In the genomic region with DNA sequence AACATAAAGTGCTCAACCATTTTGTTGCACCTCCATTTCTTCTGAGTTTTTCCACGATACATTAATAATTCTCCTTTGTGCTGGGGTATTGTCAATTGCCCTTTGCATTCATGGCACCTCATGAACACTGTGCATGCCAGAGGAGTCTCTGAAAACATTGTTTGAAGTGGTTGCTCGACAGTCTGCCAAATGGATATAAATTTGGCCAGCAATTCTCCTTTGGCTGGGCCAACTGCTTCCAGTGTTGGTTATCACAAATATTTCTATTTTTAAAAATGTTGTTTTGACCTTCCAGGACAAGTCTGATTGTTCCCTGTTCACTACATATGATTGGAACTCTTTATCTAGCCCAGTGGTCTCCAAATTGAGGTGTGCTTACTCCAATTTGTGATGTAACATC, we compare ENCODE assay signal across 20 mouse cellular contexts.
DNase-seq lines count a peak whose midpoint lies in the region; TF ChIP-seq lines count a peak whose summit lies in the region.
"Had no signal": no experiment of that assay in that cellular context is flagged by ENCODE, and none has a peak within 500 bp of the region (broad histone marks: within the 10 kb centered on the region; RNA-seq: fewer than 3 reads in every experiment).

No protein-coding gene starts in this region.

- TF ChIP-seq EP300 in heart, adult 2 months (IDR thresholded peaks at IDR 0.05; ENCODE audit: insufficient read depth, low read depth, low read length), result no peak

- TF ChIP-seq CTCF in heart, adult 2 months (IDR thresholded peaks at IDR 0.05), result no peak

- no peak for TF ChIP-seq POLR2A in heart, adult 2 months (IDR thresholded peaks at IDR 0.05; ENCODE audit: insufficient read depth, low read depth, low read length)

- no peaks in the 10 kb centered on the region for H3K79me2 ChIP-seq in heart, adult 2 months (replicated peaks; ENCODE audit: control insufficient read depth, insufficient read depth, low read length)

- intact Hi-C loops in heart, adult 2 months (cut with DNase I), result loop anchor here (5.0 kb wide), 1 partner anchor 265 kb away; no protein-coding TSS in a partner anchor
- intact Hi-C loops in heart, postnatal 25 days (cut with DNase I), result loop anchor here (5.0 to 10.0 kb wide), 2 partner anchors 265 to 587 kb away; no protein-coding TSS in a partner anchor
- intact Hi-C loops in heart, postnatal 10 days (cut with DNase I), result no loop called here

- peaks cover 1% of the 10 kb centered on the region; the same call in 1 of the 2 replicates for H3K4me1 ChIP-seq in heart, adult 2 months (ENCODE audit: control insufficient read depth, insufficient read depth, low read length)
- H3K4me1 ChIP-seq: embryonic facial prominence, embryonic 12.5 days; embryonic facial prominence, embryonic 15.5 days; heart, embryonic 13.5 days; hindbrain, embryonic 12.5 days; hindbrain, embryonic 15.5 days had no signal

- peak overlapping the region; percentile 58 for H3K27ac ChIP-seq in heart, adult 2 months
- H3K27ac ChIP-seq: embryonic facial prominence, embryonic 12.5 days; embryonic facial prominence, embryonic 15.5 days; gastrocnemius, adult 2 months; heart, embryonic 13.5 days; hindbrain, embryonic 12.5 days; hindbrain, embryonic 15.5 days had no signal

- no peak overlapping the region for H3K4me3 ChIP-seq in heart, adult 2 months
- H3K4me3 ChIP-seq: embryonic facial prominence, embryonic 12.5 days; embryonic facial prominence, embryonic 15.5 days; gastrocnemius, adult 2 months; heart, embryonic 13.5 days; hindbrain, embryonic 12.5 days; hindbrain, embryonic 15.5 days had no signal

- 50% methylated on average over 2 of the region's 2 CpGs for WGBS in heart, adult 2 months

- no peak overlapping the region for H3K9ac ChIP-seq in heart, adult 2 months (ENCODE audit: low read depth, low read length)
- H3K9ac ChIP-seq: embryonic facial prominence, embryonic 12.5 days; embryonic facial prominence, embryonic 15.5 days; forebrain, postnatal 0 days; heart, embryonic 13.5 days; hindbrain, embryonic 12.5 days; hindbrain, embryonic 15.5 days had no signal

- peak in 1 of 2 experiments; percentile 45 for DNase-seq in heart, adult 2 months
- DNase-seq in heart, postnatal 25 days (ENCODE audit: low spot score), result no peak
- DNase-seq in lung, postnatal 14 days, result peak; percentile 6
- no peak for DNase-seq in lung, postnatal 4 days
- peak; percentile 61 to 67 for DNase-seq in heart, postnatal 10 days
- no peak for DNase-seq in adrenal gland, postnatal 36 days
- DNase-seq: adrenal gland, adult 8-10 months; adrenal gland, postnatal 25 days; cerebellum, adult 18-20 months; cerebellum, adult 9-10 months; cerebellum, postnatal 14 days; forebrain, postnatal 0 days; gastrocnemius, adult 2 months; gastrocnemius, postnatal 14 days; kidney, adult 2 months had no signal

- no peaks in the 10 kb centered on the region for H3K27me3 ChIP-seq in heart, adult 2 months (ENCODE audit: control insufficient read depth, insufficient read depth, low read length)
- H3K27me3 ChIP-seq: embryonic facial prominence, embryonic 12.5 days; embryonic facial prominence, embryonic 15.5 days; heart, embryonic 13.5 days; hindbrain, embryonic 12.5 days; hindbrain, embryonic 15.5 days had no signal

- H3K36me3 ChIP-seq in heart, adult 2 months (ENCODE audit: control insufficient read depth, insufficient read depth, low read length), result no peaks in the 10 kb centered on the region; the same call in 1 of the 2 replicates
- H3K36me3 ChIP-seq: embryonic facial prominence, embryonic 12.5 days; embryonic facial prominence, embryonic 15.5 days; heart, embryonic 13.5 days; hindbrain, embryonic 12.5 days; hindbrain, embryonic 15.5 days had no signal

Comparison
In these comparisons a context has a peak if more than half of its experiments do, and no peak if none do; other contexts are left out.
1. DNase-seq: peak in lung, postnatal 14 days (single experiment) and heart, postnatal 10 days (2 of 2); none in heart, postnatal 25 days (single experiment), lung, postnatal 4 days (0 of 2) and adrenal gland, postnatal 36 days (0 of 2).